Mouse (Mus musculus): ENCODE results near the gene Ptprm. TPM values are rescaled to one million over a fixed set of nuclear protein-coding genes. Genes with fewer than 3 reads are reported as not detected.

The Ptprm gene
- polyA plus RNA-seq, 1 experiment: 4.6 TPM

DNA sequence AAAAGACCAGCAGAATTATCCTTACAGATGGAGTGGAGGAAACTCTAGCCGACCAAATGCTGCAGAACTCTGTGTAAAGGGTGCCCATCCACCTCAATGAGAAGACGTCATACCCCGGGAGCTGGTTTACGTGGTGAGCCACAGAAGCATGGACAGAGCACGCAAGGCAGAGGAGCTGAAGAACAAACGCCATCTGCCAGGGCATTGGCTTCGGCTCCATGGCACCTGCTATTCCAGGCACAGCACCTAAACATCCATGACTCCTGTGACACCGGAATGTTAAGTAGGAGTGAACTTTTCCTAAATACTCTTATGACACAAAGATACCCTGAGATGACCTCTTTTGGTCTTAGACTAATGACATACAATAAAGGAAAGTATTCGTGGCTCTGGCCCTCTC lies 327.0 kb downstream of the Ptprm start:
- Histone ChIP-seq H3K4me1 (ENCODE audit: control insufficient read depth, insufficient read depth, low read length) (no peaks in the 10 kb centered on the region), H3K27me3 (ENCODE audit: control insufficient read depth, insufficient read depth, low read length) (no peaks in the 10 kb centered on the region), H3K4me3 (ENCODE audit: control insufficient read depth, low read depth, low read length) (no peak overlapping the region), H3K27ac (ENCODE audit: control insufficient read depth, insufficient read depth, low read depth, low read length) (no peak overlapping the region), H3K36me3 (ENCODE audit: control insufficient read depth, insufficient read depth, low read length) (no peaks in the 10 kb centered on the region)
- TF ChIP-seq CTCF (IDR thresholded peaks at IDR 0.05; ENCODE audit: control insufficient read depth, insufficient read depth, insufficient replicate concordance, low read depth, low read length): no peak
- no peak for TF ChIP-seq POLR2A (IDR thresholded peaks at IDR 0.05; ENCODE audit: control insufficient read depth, low read depth, low read length)

DNA sequence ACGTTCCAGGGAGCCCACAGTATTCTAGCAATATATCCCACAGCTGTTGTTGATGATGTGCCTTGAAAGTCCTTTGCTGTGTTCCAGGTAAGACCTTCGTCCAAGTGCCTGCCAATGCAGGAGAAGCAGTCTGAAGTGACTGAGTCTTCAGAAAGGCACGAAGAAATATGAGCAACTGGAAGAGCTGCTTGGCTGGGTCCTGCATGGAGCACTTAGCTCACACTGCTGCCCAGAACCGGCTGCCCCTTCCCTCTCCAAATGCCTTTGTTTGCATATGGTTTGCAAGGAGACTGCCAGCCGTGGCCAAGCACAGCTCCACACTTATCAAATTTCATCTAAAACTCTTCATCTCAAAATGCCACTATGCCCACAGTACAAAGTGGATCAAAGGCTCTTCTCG lies 337.8 kb downstream of the Ptprm start:
- no peak overlapping the region for H3K27ac ChIP-seq (ENCODE audit: control insufficient read depth, insufficient read depth, low read depth, low read length)
- TF ChIP-seq POLR2A (IDR thresholded peaks at IDR 0.05; ENCODE audit: control insufficient read depth, low read depth, low read length) (no peak), CTCF (IDR thresholded peaks at IDR 0.05; ENCODE audit: control insufficient read depth, insufficient read depth, insufficient replicate concordance, low read depth, low read length) (no peak)
- no peak overlapping the region for H3K4me3 ChIP-seq (ENCODE audit: control insufficient read depth, low read depth, low read length)
- H3K36me3 ChIP-seq (ENCODE audit: control insufficient read depth, insufficient read depth, low read length): no peaks in the 10 kb centered on the region
- H3K27me3 ChIP-seq (ENCODE audit: control insufficient read depth, insufficient read depth, low read length): no peaks in the 10 kb centered on the region
- no peaks in the 10 kb centered on the region for H3K4me1 ChIP-seq (ENCODE audit: control insufficient read depth, insufficient read depth, low read length)

DNA sequence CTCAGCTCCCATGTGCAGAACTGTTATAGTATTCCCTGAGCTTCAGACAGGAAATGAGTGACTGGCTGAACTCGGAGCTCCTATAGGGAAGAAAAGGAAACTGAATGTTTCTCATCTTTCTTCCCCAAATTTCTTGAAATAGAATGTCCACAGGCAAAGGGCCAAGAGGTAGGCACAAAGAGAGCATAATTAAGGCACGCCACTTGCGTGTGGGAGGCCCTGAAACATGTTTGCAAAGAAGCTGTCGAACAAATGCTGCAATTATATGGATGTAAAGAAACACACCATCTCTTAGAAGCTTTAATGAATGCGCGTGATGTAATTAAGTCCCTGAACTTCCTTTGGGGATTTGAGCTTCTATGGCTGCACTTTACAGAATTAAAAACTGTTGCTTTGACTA lies 341.0 kb downstream of the Ptprm start:
- no peak for TF ChIP-seq POLR2A (IDR thresholded peaks at IDR 0.05; ENCODE audit: control insufficient read depth, low read depth, low read length)
- TF ChIP-seq CTCF (IDR thresholded peaks at IDR 0.05; ENCODE audit: control insufficient read depth, insufficient read depth, insufficient replicate concordance, low read depth, low read length): no peak
- H3K4me1 ChIP-seq (ENCODE audit: control insufficient read depth, insufficient read depth, low read length): no peaks in the 10 kb centered on the region
- no peaks in the 10 kb centered on the region for H3K27me3 ChIP-seq (ENCODE audit: control insufficient read depth, insufficient read depth, low read length)
- no peak overlapping the region for H3K27ac ChIP-seq (ENCODE audit: control insufficient read depth, insufficient read depth, low read depth, low read length)
- H3K36me3 ChIP-seq (ENCODE audit: control insufficient read depth, insufficient read depth, low read length): no peaks in the 10 kb centered on the region
- H3K4me3 ChIP-seq (ENCODE audit: control insufficient read depth, low read depth, low read length): no peak overlapping the region

DNA sequence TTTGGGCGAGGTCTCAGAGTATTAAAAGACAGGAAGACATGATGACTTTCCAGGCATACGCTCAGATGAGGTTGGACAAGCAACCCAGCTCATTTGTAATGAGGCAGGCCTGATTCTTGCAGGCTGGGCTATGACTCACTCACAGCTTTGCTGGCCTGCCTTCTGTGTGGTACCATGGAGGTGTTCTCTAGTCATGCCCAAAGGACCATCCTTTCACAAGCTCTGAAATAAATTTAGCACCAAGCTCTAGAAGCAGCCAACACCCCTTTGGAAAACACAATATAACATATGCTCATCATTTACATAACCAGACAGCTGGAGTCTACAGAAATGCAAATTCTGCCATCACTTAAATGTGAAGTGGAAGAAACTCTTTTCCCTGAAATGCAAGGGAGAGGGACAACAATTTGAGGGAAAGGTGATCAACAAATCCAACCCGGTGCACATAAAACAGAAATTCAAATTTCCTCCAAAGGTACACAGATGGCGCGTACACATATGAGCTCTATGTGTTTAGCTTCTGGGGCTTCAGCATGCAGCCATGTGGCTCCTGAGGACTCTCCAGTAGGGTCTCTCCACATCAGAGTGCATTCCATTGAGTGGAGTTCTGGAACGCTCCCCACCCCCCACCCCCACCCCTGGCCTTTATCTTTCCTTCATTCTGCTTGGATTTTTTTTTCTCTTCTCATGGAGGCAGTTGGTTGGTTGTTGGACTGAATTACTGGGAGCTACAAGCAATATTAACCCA lies 342.2 kb downstream of the Ptprm start:
- no peaks in the 10 kb centered on the region for H3K27me3 ChIP-seq (ENCODE audit: control insufficient read depth, insufficient read depth, low read length)
- H3K4me3 ChIP-seq (ENCODE audit: control insufficient read depth, low read depth, low read length): no peak overlapping the region
- no peak for TF ChIP-seq POLR2A (IDR thresholded peaks at IDR 0.05; ENCODE audit: control insufficient read depth, low read depth, low read length)
- no peaks in the 10 kb centered on the region for H3K4me1 ChIP-seq (ENCODE audit: control insufficient read depth, insufficient read depth, low read length)
- no peak overlapping the region for H3K27ac ChIP-seq (ENCODE audit: control insufficient read depth, insufficient read depth, low read depth, low read length)
- no peaks in the 10 kb centered on the region for H3K36me3 ChIP-seq (ENCODE audit: control insufficient read depth, insufficient read depth, low read length)

DNA sequence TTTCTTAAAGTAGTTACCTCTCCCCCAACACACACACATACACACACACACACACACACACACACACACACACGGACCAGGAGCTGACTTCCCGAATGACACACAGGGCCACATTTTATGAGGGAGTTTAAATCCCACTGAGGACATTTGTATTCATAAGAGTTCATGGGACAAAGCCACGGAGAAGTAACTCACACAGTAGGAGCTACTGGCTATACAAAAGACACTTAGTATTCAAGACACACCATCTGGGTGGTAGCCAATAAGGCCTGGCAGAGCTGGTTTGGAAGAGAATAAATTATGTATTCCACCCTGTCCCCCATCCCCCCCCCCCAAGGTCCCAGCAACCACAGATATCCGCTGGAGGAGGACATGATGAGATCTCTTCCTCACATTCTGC lies 344.1 kb downstream of the Ptprm start:
- H3K36me3 ChIP-seq (ENCODE audit: control insufficient read depth, insufficient read depth, low read length): no peaks in the 10 kb centered on the region
- TF ChIP-seq POLR2A (IDR thresholded peaks at IDR 0.05; ENCODE audit: control insufficient read depth, low read depth, low read length): no peak
- no peak for TF ChIP-seq CTCF (IDR thresholded peaks at IDR 0.05; ENCODE audit: control insufficient read depth, insufficient read depth, insufficient replicate concordance, low read depth, low read length)

DNA sequence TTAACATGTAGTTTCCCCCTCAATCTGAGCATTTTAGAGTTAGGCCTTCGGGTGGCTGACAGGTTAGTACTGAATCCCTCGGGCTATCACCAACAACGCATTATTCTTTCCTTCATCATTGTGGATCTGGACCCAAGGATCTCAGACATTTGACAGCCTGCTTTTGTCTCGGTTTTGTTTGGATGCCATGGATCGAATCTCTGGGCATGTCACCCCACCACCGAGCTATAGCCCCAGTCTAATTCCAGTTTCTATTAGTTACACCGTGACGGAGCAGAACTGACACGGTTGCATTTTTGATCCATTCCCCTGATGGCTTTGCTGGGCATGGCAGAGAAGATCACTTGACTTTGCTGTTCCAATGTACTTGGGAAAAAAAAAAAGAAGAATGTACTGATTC lies 346.1 kb downstream of the Ptprm start:
- Histone ChIP-seq H3K27ac (ENCODE audit: control insufficient read depth, insufficient read depth, low read depth, low read length) (no peak overlapping the region), H3K27me3 (ENCODE audit: control insufficient read depth, insufficient read depth, low read length) (no peaks in the 10 kb centered on the region), H3K4me1 (ENCODE audit: control insufficient read depth, insufficient read depth, low read length) (no peaks in the 10 kb centered on the region), H3K36me3 (ENCODE audit: control insufficient read depth, insufficient read depth, low read length) (no peaks in the 10 kb centered on the region), H3K4me3 (ENCODE audit: control insufficient read depth, low read depth, low read length) (no peak overlapping the region)
- TF ChIP-seq POLR2A (IDR thresholded peaks at IDR 0.05; ENCODE audit: control insufficient read depth, low read depth, low read length): no peak
- no peak for TF ChIP-seq CTCF (IDR thresholded peaks at IDR 0.05; ENCODE audit: control insufficient read depth, insufficient read depth, insufficient replicate concordance, low read depth, low read length)

More for the DNA sequence above, 344.1 kb downstream of the Ptprm start:
- Histone ChIP-seq H3K4me3 (ENCODE audit: control insufficient read depth, low read depth, low read length) (no peak overlapping the region), H3K27me3 (ENCODE audit: control insufficient read depth, insufficient read depth, low read length) (no peaks in the 10 kb centered on the region), H3K4me1 (ENCODE audit: control insufficient read depth, insufficient read depth, low read length) (no peaks in the 10 kb centered on the region), H3K27ac (ENCODE audit: control insufficient read depth, insufficient read depth, low read depth, low read length) (no peak overlapping the region)

DNA sequence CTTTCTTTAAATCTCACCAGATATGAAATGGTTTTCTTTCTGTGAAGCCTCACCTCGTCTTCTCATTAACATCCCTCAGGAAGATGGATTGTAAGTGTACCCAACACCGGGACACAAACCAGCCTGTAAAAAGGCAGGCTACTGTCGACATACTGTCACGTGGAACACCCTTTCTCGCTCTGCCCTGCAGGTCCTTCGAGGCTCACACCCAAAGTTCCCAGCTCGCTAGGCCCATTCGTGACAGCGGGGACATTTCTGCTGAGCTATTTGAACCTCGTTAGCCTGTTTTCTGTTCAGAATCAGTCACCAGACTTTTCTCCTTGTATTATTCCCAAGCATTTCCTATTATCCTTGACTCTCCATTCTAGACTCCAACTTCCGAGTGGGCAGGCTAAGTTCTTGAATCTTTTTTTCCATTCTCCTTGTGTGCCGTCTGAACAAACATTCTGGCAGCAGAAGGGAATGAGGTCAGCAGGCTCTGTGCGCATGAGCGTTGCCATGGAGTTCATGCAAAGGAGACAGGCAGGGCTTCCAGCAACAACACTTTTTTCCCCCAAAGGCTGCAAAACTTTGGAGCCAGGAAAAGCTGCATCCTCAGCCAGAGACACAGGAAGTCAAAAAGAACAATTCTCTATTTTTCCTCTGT lies 347.4 kb downstream of the Ptprm start:
- H3K27me3 ChIP-seq (ENCODE audit: control insufficient read depth, insufficient read depth, low read length): no peaks in the 10 kb centered on the region

More for the DNA sequence above, 347.4 kb downstream of the Ptprm start:
- no peak overlapping the region for H3K4me3 ChIP-seq (ENCODE audit: control insufficient read depth, low read depth, low read length)
- no peaks in the 10 kb centered on the region for H3K36me3 ChIP-seq (ENCODE audit: control insufficient read depth, insufficient read depth, low read length)
- TF ChIP-seq POLR2A (IDR thresholded peaks at IDR 0.05; ENCODE audit: control insufficient read depth, low read depth, low read length) (no peak), CTCF (IDR thresholded peaks at IDR 0.05; ENCODE audit: control insufficient read depth, insufficient read depth, insufficient replicate concordance, low read depth, low read length) (no peak)
- H3K4me1 ChIP-seq (ENCODE audit: control insufficient read depth, insufficient read depth, low read length): no peaks in the 10 kb centered on the region
- no peak overlapping the region for H3K27ac ChIP-seq (ENCODE audit: control insufficient read depth, insufficient read depth, low read depth, low read length)
